Comparison of ENCODE assay signal across 12 mouse cellular contexts in the genomic region with DNA sequence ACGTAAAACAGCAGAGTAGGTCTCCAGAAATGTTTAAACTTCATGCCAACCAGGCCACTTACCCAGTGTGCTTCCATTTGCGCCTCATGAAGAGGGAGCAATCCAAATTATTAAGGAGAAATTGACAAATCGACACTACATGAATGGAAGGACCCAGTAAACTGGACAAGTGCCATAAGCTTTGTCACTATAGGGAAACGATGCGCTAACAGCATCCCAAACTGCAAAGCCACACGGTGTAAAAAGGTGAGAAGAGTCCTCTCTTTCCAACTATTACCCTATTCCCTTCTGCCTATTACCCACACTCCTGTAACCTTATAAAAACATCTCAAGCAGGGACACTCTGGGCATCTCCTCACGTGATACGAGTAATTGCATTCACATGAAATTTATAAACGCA. TPM values are rescaled to one million over a fixed set of nuclear protein-coding genes. Genes with fewer than 3 reads are reported as not detected.
A peak's percentile ranks its signal among the peaks of the same experiment; 100 is the strongest.
DNase-seq lines count a peak whose midpoint lies in the region; ATAC-seq and TF ChIP-seq lines count a peak whose summit lies in the region.
"Had no signal": no experiment of that assay in that cellular context is flagged by ENCODE, and none has a peak within 500 bp of the region (broad histone marks: within the 10 kb centered on the region; RNA-seq: fewer than 3 reads in every experiment).

No protein-coding gene starts in this region.

- H3K4me3 ChIP-seq in heart, embryonic 14.5 days (ENCODE audit: control insufficient read depth in 1 of 2, insufficient read depth in 1 of 2, low read depth in 1 of 2, low read length in 2 of 2): peak overlapping the region in 1 of 2 experiments; percentile 62; a peak in 1 of 4 replicates
- no peak overlapping the region for H3K4me3 ChIP-seq in lung, embryonic 14.5 days (ENCODE audit: low read depth, low read length)
- no peak overlapping the region for H3K4me3 ChIP-seq in intestine, postnatal 0 days (ENCODE audit: low read depth, low read length)

- peak overlapping the region in 1 of 2 experiments; percentile 94; a peak in 1 of 4 replicates for H3K27ac ChIP-seq in heart, embryonic 14.5 days (replicated peaks in 1 of 2; ENCODE audit: control insufficient read depth in 1 of 2, insufficient read depth in 1 of 2, low read depth in 2 of 2, low read length in 2 of 2)
- no peak overlapping the region for H3K27ac ChIP-seq in lung, embryonic 14.5 days (ENCODE audit: low read depth)
- no peak overlapping the region for H3K27ac ChIP-seq in intestine, postnatal 0 days (ENCODE audit: low read depth, low read length)

- H3K27me3 ChIP-seq in heart, embryonic 14.5 days (ENCODE audit: control insufficient read depth, insufficient read depth, low read length): no peaks in the 10 kb centered on the region
- H3K27me3 ChIP-seq in lung, embryonic 14.5 days (ENCODE audit: insufficient read depth, low read length): no peaks in the 10 kb centered on the region
- no peaks in the 10 kb centered on the region for H3K27me3 ChIP-seq in intestine, postnatal 0 days (replicated peaks; ENCODE audit: control insufficient read depth, insufficient read depth, low read length)
- H3K27me3 ChIP-seq: forebrain, embryonic 15.5 days; midbrain, embryonic 12.5 days had no signal

- peak; percentile 9 for DNase-seq in cerebellum, adult 11-12 months
- DNase-seq in cerebellum, adult 18-20 months: no peak
- no peak for DNase-seq in heart, adult 8-10 months (ENCODE audit: low spot score)
- no peak for DNase-seq in lung, embryonic 14.5 days
- DNase-seq in lung, postnatal 25 days (ENCODE audit: low spot score): no peak
- DNase-seq in right cerebral cortex, postnatal 25 days: no peak
- DNase-seq: kidney, adult 11 months; thymus, adult 2 months had no signal

- peak overlapping the region; percentile 62; the same call in 1 of the 2 replicates for H3K4me2 ChIP-seq in heart, embryonic 14.5 days (ENCODE audit: low read length)
- peak overlapping the region; percentile 68; the same call in 1 of the 2 replicates for H3K4me2 ChIP-seq in lung, embryonic 14.5 days
- peak overlapping the region; percentile 65; the same call in 1 of the 2 replicates for H3K4me2 ChIP-seq in intestine, postnatal 0 days (replicated peaks; ENCODE audit: low read depth)

- H3K9ac ChIP-seq in heart, embryonic 14.5 days (ENCODE audit: low read length): peak overlapping the region; percentile 83; the same call in 1 of the 2 replicates
- H3K9ac ChIP-seq in lung, embryonic 14.5 days: no peak overlapping the region
- H3K9ac ChIP-seq in intestine, postnatal 0 days (ENCODE audit: low read depth, low read length): no peak overlapping the region

- ATAC-seq in heart, embryonic 14.5 days (ENCODE audit: insufficient number of reproducible peaks, insufficient read depth, low FRiP score, low read depth): no peak
- no peak for ATAC-seq in lung, embryonic 14.5 days (ENCODE audit: insufficient read depth)
- ATAC-seq in intestine, postnatal 0 days: no peak

- 84% methylated on average over 9 of the region's 9 CpGs for WGBS in heart, embryonic 14.5 days
- WGBS in lung, embryonic 14.5 days: 74% methylated on average over 9 of the region's 9 CpGs
- 85% methylated on average over 9 of the region's 9 CpGs for WGBS in intestine, postnatal 0 days

- no peak for TF ChIP-seq CTCF in lung, embryonic 14.5 days (IDR thresholded peaks at IDR 0.05; ENCODE audit: low read depth)
- no peak for TF ChIP-seq CTCF in intestine, postnatal 0 days (IDR thresholded peaks at IDR 0.05; ENCODE audit: low read depth)

- no peaks in the 10 kb centered on the region for H3K9me3 ChIP-seq in heart, embryonic 14.5 days (ENCODE audit: control insufficient read depth, low read length)
- H3K9me3 ChIP-seq in lung, embryonic 14.5 days (ENCODE audit: low read depth, low read length): no peaks in the 10 kb centered on the region
- H3K9me3 ChIP-seq in intestine, postnatal 0 days (ENCODE audit: control insufficient read depth): no peaks in the 10 kb centered on the region
- H3K9me3 ChIP-seq: forebrain, embryonic 15.5 days; midbrain, embryonic 12.5 days had no signal

- peaks cover 9 to 15% of the 10 kb centered on the region in 2 experiments for H3K4me1 ChIP-seq in heart, embryonic 14.5 days (ENCODE audit: control insufficient read depth in 2 of 2, insufficient read depth in 2 of 2, low read length in 2 of 2)
- H3K4me1 ChIP-seq in lung, embryonic 14.5 days (ENCODE audit: insufficient read depth): peaks cover 6% of the 10 kb centered on the region; the same call in 1 of the 2 replicates
- H3K4me1 ChIP-seq in intestine, postnatal 0 days (replicated peaks; ENCODE audit: control insufficient read depth, insufficient read depth, low read length): 0 out of 2 replicates have a peak, but pooled peaks cover 6% of the 10 kb centered on the region

- no peaks in the 10 kb centered on the region for H3K36me3 ChIP-seq in heart, embryonic 14.5 days (ENCODE audit: control insufficient read depth, insufficient read depth, low read length)
- H3K36me3 ChIP-seq in lung, embryonic 14.5 days (ENCODE audit: insufficient read depth): no peaks in the 10 kb centered on the region
- no peaks in the 10 kb centered on the region for H3K36me3 ChIP-seq in intestine, postnatal 0 days (ENCODE audit: control insufficient read depth, insufficient read depth)
- H3K36me3 ChIP-seq: forebrain, embryonic 15.5 days; midbrain, embryonic 12.5 days had no signal

RNA-seq across cellular contexts. Expression of a gene that starts 11.8 kb away (rescaled TPM):
- 42.0 and 43.3 TPM in 2 replicates for polyA plus RNA-seq in heart, embryonic 14.5 days (2014; fragmentation: Nextera tagmentation; extraction: Ambion mirVana)
- 10 to 100 TPM; 58.9 to 68.6 (median 63.2) TPM for total RNA-seq in heart, adult 8-10 months (2022)
- polyA plus RNA-seq in lung, embryonic 14.5 days (2014; fragmentation: Nextera tagmentation; extraction: Ambion mirVana): 27.7 and 29.6 TPM in 2 replicates
- polyA plus RNA-seq in intestine, postnatal 0 days (2015; fragmentation: Nextera tagmentation; extraction: Ambion mirVana): 42.3 and 51.6 TPM in 2 replicates
